In the genomic region with DNA sequence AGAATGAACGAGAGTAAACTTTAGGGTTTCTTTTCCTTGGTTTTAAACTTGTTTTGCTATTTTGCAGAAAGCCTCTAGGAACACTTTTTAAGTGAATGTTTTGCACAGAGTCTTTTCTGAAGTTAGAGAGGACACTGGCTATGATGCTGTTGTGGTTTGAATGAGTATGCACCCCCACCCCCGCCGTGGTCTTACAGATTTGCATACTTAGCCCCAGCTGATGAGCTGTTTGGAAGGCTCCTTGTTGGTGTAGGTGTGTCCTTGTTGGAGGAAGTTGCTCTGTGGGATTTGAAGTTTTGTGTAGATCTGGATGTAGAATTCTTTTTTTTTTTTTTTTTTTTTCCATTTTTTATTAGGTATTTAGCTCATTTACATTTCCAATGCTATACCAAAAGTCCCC, we compare ENCODE assay signal across 10 mouse cellular contexts.
"Had no signal": no experiment of that assay in that cellular context is flagged by ENCODE, and none has a peak within 500 bp of the region (broad histone marks: within the 10 kb centered on the region; RNA-seq: fewer than 3 reads in every experiment).

No protein-coding gene starts in this region.

- ATAC-seq: liver, postnatal 0 days had no signal

- DNase-seq: kidney, adult 8-10 months; kidney, postnatal 10 days; kidney, postnatal 36 days; layer of hippocampus, postnatal 36 days; liver, postnatal 0 days; lung, postnatal 10 days; lung, postnatal 4 days; midbrain, embryonic 14.5 days; right cerebral cortex, postnatal 4 days; thymus, postnatal 25 days had no signal
